Mouse (Mus musculus) spleen, postnatal 4 days (tissue): ENCODE measurements around the gene Glb1.

Experiments
- DNase-seq, 2 experiments: peaks; one replicate each; pipeline ENCODE4 v3.0.0; 2022; ENCODE audit warnings: low spot score in 2 of 2

Gene Glb1

GRCm38 (mm10) chr9:114442893-114443292, 42.0 kb downstream of the Glb1 start:
- DNase-seq: no peak

GRCm38 (mm10) chr9:114443351-114443750, 42.5 kb downstream of the Glb1 start:
- DNase-seq: no peak

GRCm38 (mm10) chr9:114446887-114447286, 46.0 kb downstream of the Glb1 start:
- DNase-seq: no peak

- DNase-seq: no peak
These were observed 47.8 kb downstream of the Glb1 start for GRCm38 (mm10) chr9:114448700-114449099.

GRCm38 (mm10) chr9:114449120-114449754, 48.4 kb downstream of the Glb1 start:
- DNase-seq: no peak

GRCm38 (mm10) chr9:114451615-114452014, 50.7 kb downstream of the Glb1 start:
- no peak for DNase-seq

GRCm38 (mm10) chr9:114452418-114452817, 51.5 kb downstream of the Glb1 start:
- DNase-seq: no peak

GRCm38 (mm10) chr9:114455420-114455819, 54.5 kb downstream of the Glb1 start:
- no peak for DNase-seq

GRCm38 (mm10) chr9:114458436-114458835, 57.6 kb downstream of the Glb1 start:
- DNase-seq: no peak

- DNase-seq: no peak
These were observed 61.7 kb downstream of the Glb1 start for GRCm38 (mm10) chr9:114462569-114462968.

GRCm38 (mm10) chr9:114465442-114465841, 64.6 kb downstream of the Glb1 start:
- DNase-seq: no peak

GRCm38 (mm10) chr9:114466871-114467270, 66.0 kb downstream of the Glb1 start:
- no peak for DNase-seq

- DNase-seq: no peak
These were observed 67.3 kb downstream of the Glb1 start for GRCm38 (mm10) chr9:114468217-114468616.

- DNase-seq: no peak
These were observed 67.8 kb downstream of the Glb1 start for GRCm38 (mm10) chr9:114468701-114469100.

GRCm38 (mm10) chr9:114471892-114472291, 71.0 kb downstream of the Glb1 start:
- DNase-seq: no peak

- DNase-seq: no peak
These were observed 76.1 kb downstream of the Glb1 start for GRCm38 (mm10) chr9:114477019-114477418.

- DNase-seq: no peak
These were observed 80.1 kb downstream of the Glb1 start for GRCm38 (mm10) chr9:114480940-114481339.

- DNase-seq: no peak
These were observed 83.9 kb downstream of the Glb1 start for GRCm38 (mm10) chr9:114484771-114485170.

- no peak for DNase-seq
These were observed 85.9 kb downstream of the Glb1 start for GRCm38 (mm10) chr9:114486808-114487207.

GRCm38 (mm10) chr9:114487481-114488258, 86.8 kb downstream of the Glb1 start:
- no peak for DNase-seq

- no peak for DNase-seq
These were observed 95.6 kb downstream of the Glb1 start for GRCm38 (mm10) chr9:114496469-114496868.

- DNase-seq: peak; percentile 73 to 89
These were observed 97.3 kb downstream of the Glb1 start for GRCm38 (mm10) chr9:114498218-114498617.

- DNase-seq: peak in 1 of 2 experiments; percentile 31
These were observed 99.1 kb downstream of the Glb1 start for GRCm38 (mm10) chr9:114499783-114500515.
